Mouse (Mus musculus): ENCODE measurements at regions not wholly inside any gene's neighbourhood (a gene's known extent, or its start where the extent isn't known, plus 50 kb on each side); places are given as distances from the start of the nearest gene placed in this dataset.
"Not testable (repeated sequence)": the region's sequence is repeated elsewhere in the genome, so short reads cannot be mapped to it uniquely, and the experiment has no call there.

DNA sequence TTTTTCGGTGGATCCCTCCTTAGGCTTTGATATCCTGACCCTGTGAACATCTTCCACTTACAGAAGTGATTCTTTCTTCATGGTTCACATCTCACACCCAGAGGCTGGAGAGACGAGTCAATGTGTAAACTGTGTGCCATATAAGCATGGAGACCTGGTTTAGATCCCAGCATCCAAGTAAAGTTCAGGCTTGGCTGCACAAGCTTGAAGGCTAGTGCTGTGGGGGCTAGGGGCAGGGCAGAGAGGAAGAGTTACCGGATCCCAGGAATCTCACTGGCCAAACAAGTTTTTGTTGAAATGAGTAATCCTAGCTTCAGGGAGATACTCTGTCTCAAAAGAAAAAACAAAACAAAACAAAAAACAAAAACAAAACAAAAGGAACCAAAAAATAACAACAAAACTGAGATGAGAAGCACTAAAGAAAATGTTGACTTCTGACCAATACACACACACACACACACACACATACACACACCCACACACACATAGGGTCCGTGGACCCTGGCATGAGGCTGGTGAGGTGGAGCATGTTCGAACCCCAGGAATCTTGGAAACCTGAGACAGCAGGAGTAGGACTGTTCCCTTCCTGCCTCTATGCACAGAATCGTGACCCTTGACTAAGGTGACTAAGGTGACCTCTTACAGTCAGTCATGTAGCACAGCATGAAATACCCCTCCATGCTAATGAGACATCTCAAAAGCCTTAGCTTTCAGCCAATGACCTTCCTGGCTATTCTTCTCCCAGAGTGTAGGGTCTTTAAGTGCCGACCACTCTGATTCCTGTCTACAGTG is 55.2 kb downstream of the Gm12728 start:
- no peak for DNase-seq (ENCODE audit: low spot score in 2 of 2)

DNA sequence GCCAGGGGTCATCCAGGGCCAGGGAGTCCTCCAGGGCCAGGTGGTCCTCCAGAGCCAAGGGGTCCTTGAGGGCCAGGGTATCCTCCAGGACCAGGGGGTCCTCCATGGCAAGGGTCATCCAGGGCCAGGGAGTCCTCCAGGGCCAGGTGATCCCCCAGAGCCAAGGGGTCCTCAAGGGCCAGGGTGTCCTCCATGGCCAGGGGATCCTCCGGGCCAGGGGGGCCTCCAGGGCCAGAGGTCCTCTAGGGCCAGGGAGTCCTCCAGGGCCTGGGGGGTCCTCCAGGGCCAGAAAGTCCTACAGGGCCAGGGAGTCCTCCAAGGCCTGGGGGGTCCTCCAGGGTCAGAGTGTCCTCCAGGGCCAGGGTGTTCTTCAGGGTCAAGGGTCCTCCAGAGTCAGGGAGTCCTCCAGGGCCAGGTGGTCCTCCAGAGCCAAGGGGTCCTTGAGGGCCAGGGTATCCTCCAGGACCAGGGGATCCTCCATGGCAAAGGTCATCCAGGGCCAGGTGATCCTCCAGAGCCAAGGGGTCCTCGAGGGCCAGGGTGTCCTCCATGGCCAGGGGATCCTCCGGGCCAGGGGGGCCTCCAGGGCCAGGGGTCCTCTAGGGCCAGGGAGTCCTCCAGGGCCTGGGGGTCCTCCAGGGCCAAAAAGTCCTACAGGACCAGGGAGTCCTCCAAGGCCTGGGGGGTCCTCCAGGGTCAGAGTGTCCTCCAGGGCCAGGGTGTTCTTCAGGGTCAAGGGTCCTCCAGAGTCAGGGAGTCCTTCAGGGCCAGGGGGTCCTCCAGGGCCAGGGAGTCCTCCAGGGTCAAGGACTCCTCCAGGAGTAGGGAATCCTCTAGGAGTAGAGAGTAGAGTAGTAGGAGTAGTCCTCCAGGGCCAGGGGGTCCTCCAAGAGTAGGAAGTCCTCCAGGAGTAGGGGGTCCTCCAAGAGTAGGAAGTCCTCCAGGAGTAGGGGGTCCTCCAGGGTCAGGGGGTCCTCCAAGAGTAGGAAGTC is 56.6 kb downstream of the Gm12728 start:
- DNase-seq (ENCODE audit: low spot score in 2 of 2), result not testable (repeated sequence)

DNA sequence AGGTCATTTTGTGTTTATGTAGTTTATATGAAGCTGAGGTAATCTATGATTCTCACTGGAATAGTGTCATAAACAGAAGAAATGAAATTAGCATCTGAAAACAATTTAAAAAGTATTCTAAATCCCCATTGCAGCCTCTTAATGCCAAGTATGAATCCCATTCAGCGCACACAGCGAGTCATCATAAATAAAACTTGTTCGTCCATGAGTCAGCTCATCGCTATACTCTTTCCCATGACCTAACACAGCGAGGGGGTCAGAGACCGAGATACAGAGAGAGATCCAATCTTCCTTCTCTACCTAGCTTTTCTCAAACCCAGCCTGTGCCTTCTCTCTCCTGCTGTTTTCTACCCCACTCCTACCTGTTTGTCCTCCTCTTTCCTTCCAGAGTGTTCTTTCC is 63.4 kb downstream of the Gm12728 start:
- no peak for DNase-seq (ENCODE audit: low spot score in 2 of 2)

DNA sequence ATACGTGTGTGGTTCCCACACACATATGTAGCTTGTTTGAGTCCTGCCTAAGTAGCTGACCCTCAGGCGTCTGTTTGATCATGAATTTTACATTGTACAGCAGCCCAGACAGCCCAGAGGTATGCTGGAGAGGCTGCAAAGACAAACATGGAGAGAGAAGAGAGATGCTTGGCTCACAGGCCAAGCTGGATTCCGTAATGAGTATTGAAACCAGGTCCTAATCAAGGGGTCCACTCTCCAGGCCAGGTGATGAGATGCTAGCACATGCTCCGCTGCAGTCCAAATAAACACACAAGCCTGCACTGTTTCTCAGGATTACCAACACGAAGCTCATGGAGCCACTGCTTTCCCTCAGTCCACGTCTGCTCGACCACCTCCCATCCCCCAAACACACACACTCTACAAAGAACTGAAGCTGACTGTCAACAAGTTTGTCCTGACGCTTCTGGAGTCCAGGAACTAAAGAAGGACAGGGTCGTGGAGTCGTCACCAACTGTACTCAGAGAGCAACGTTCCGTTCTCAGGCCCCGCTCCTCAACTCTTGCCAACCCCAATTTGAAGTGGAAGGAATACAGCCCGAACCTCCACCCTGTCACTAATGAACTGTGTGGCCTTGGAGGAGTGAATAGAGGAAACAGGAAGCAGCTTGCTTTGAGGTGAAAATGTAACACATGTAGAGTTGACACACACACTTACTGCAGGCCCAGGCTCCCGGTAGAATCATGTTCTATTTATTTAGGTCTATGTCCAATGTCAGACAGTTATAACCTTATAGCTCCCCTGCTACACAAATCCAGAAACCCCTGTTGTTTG is 69.6 kb downstream of the Gm12728 start:
- no peak for DNase-seq (ENCODE audit: low spot score in 2 of 2)

DNA sequence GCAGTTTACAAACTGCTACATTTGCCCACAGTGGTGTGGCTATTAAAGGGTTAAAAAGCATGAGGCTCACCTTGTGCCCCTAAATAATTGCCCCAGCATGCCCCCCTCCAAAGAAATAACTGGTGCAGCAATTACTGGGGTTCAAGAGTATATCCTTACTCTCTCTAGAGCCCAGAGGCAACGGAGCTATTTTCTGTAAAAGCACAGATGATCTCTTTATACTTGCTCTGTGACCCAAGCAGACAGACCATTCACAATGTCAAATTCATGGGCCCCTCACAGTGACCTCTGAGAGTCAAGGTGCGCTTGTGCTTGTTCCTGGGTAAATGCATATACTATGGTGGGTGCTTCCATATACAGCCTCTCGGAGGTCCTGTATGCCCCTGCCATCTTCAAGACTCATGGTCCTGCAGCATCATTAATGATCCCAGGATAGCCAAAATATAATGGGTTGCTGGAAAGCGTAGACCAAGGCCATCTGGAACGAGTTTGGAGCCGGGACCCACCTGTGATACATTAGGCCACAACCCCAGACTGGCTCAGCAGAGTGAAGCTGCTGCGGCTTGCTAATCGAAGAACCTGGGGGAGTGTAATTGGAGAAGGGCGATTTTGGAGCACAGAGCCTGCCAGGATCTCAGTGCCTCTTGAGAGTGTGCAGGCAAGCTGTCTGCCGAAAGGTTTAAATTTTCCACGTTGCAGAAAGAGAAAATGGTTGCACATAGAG is 71.4 kb downstream of the Gm12728 start:
- no peak for DNase-seq (ENCODE audit: low spot score in 2 of 2)

- no peak for DNase-seq (ENCODE audit: low spot score in 2 of 2)
These were observed 72.0 kb downstream of the Gm12728 start for GRCm38 (mm10) chr4:105861654-105862037.

DNA sequence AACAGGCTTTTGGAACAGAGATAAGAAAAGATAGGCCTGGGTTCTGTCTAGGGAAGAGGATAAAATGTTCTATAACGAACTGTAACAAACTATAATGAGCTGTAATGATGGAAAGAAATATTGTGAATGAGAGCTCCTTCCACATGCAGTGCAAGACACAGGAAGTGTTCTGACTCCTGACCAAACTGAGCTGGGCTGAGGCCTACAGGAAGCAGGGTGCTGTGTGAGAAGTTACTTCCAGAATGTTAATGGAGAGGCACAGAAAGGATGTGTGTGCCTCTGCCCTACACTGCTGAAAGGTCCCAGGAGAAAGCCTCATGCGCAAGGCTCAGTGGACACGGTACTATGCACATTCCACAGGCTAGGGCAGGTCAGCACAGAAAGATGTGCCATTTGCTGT is 80.8 kb downstream of the Gm12728 start:
- no peak for DNase-seq (ENCODE audit: low spot score in 2 of 2)

DNA sequence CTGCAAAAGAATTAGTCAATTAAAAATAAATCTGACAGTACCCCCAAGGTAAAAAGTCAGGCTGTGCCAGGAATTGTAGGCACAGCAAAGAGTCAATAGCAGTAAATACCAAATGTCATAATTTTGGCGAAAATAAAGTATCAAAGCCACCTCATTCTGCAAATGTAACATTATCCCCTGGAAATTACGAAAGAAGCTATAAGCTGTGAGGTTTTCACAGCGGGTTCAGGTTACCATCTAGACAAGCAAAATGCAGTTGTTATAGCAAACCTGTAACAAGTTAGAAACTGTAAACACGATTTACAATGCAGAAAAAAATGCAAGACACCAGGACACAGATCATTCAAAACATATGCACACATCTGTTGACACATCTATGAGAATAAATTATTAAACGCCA is 87.6 kb downstream of the Gm12728 start:
- DNase-seq (ENCODE audit: low spot score in 2 of 2), result no peak

DNA sequence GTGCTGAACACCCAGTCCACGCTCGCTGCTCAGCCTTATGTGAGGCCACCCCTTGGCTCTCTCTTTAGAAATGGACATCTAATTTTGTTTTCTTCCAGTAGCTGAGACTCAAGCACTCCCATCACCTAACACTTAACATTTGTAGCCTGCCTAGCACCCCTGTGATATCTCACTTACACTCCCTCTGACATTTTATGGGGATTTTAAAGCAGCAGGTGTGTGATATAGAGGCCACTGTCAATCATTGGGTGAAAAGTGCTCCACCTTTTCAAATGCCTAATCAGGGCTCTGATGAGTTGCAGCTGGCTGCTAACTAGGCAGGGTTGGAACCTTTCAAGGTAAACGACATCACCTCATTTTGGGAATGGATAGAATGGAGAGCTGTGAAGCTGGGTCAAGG is 90.2 kb downstream of the Gm12728 start:
- DNase-seq (ENCODE audit: low spot score in 2 of 2), result no peak

GRCm38 (mm10) chr4:105884791-105885190 is 95.1 kb downstream of the Gm12728 start:
- no peak for DNase-seq (ENCODE audit: low spot score in 2 of 2)

- DNase-seq (ENCODE audit: low spot score in 2 of 2), result no peak
These were observed 101.8 kb downstream of the Gm12728 start for GRCm38 (mm10) chr4:105891438-105891837.

GRCm38 (mm10) chr4:105892065-105892464 is 102.4 kb downstream of the Gm12728 start:
- no peak for DNase-seq (ENCODE audit: low spot score in 2 of 2)

GRCm38 (mm10) chr4:105895116-105895515 is 105.4 kb downstream of the Gm12728 start:
- DNase-seq (ENCODE audit: low spot score in 2 of 2), result no peak

- no peak for DNase-seq (ENCODE audit: low spot score in 2 of 2)
These were observed 108.6 kb downstream of the Gm12728 start for GRCm38 (mm10) chr4:105898054-105898847.

GRCm38 (mm10) chr4:105904896-105905295 is 115.2 kb downstream of the Gm12728 start:
- DNase-seq (ENCODE audit: low spot score in 2 of 2), result no peak

GRCm38 (mm10) chr4:105906411-105906810 is 116.7 kb downstream of the Gm12728 start:
- DNase-seq (ENCODE audit: low spot score in 2 of 2), result no peak

GRCm38 (mm10) chr4:105907611-105908010 is 117.9 kb downstream of the Gm12728 start:
- no peak for DNase-seq (ENCODE audit: low spot score in 2 of 2)

DNA sequence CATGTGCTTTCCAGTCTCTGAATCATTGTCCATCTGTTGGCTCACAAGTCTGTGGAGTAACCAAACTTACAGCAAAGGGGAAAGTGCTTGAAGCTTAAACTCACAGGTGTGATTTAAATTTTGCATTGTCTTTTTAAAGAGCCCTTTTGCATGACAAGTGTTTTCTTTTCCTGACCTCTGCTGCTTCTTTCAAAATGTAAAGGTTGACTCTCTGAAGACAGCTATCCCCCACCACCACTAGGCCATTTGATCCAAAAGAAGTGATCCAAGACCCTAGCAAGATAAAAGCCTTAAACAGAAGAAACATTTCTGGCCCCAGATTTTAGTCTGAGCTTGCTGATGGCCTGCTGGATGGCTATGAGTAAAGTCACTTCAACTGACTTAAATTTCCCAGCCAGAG is 118.6 kb downstream of the Gm12728 start:
- no peak for DNase-seq (ENCODE audit: low spot score in 2 of 2)

GRCm38 (mm10) chr4:105909272-105909671 is 119.6 kb downstream of the Gm12728 start:
- DNase-seq (ENCODE audit: low spot score in 2 of 2), result no peak

DNA sequence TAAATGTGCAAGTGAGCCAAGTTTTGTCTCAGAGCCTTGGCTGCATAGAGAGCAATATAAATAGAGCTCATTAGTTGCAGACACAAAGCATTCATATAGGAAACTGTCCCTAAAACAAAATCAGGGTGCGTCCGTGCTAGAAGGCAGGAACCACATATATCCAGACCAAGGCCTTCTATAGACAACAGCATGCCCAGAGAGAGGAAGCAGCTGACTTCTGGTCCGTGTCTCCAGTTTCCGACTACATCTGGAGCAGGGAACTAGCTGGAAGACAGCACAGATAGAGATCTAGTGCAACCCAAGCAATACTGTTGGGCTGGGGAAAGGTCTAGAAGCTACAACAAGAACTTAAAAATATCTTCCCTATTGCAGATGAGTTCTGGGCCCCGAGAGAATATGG is 121.0 kb downstream of the Gm12728 start:
- DNase-seq (ENCODE audit: low spot score in 2 of 2), result no peak

Measured in spleen, postnatal 14 days (tissue).